In the genomic region with DNA sequence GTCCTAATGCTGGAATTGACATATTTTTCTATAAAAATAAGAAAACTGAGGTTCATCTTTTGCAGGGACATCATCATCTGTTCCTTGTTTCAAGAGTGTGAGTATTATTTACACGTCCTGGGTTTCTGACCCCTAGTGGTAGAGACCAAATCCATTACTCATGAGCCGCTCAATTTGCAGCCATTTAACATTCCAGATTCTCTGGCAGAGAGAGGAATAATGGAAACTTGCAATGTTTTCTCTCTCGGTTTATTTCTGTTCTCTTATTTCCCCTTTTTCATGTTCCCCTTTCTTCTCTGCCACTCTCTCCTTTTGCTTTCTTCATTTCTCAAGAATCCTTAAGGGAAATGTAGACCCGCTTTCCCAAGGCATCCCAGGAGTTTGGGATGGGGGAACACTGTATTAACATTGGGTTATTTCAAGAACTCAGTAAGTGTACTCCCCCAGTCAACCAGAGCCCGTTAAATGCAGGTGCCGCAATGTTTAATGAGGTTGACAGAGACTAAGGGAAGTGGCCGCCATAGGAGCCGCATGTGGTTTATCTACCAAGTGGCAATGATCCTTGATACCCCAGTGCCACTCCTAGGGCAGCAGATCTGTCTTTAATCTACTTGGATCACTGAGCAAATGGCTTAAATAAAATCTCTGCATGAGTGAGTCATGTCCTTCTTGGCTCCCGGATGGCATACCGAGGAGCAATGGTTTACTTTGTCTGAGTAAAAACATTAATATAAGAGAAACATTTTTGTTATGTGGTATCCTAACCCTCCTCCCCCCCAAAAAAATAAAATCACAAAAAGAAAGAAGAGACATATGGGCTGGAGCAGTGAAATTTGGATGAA, we compare ENCODE assay signal across 24 mouse cellular contexts.
A peak's percentile ranks its signal among the peaks of the same experiment; 100 is the strongest.
DNase-seq lines count a peak whose midpoint lies in the region; ATAC-seq and TF ChIP-seq lines count a peak whose summit lies in the region.
"Had no signal": no experiment of that assay in that cellular context is flagged by ENCODE, and none has a peak within 500 bp of the region (broad histone marks: within the 10 kb centered on the region; RNA-seq: fewer than 3 reads in every experiment).

No protein-coding gene starts in this region.

- intact Hi-C loops in gastrocnemius, adult 2 months (cut with DNase I): no loop called here

- no peaks in the 10 kb centered on the region for H3K36me3 ChIP-seq in ES-E14 (ENCODE audit: control insufficient read depth, insufficient read depth, low read length, poor library complexity, severe bottlenecking)
- H3K36me3 ChIP-seq: embryonic facial prominence, embryonic 13.5 days; limb, embryonic 13.5 days; liver, embryonic 13.5 days; midbrain, embryonic 12.5 days; neural tube, embryonic 12.5 days had no signal

- peak; percentile 81 for ATAC-seq in megakaryocyte, adult 5-6 weeks (ENCODE audit: poor library complexity, severe bottlenecking)
- no peak for ATAC-seq in cerebellum, adult (ENCODE audit: insufficient number of reproducible peaks, low FRiP score, low TSS enrichment)
- ATAC-seq: activated CD4-positive, CD25-positive, alpha-beta regulatory T cell, adult 4 months had no signal

- no peaks in the 10 kb centered on the region for H3K9me3 ChIP-seq in ES-E14 (ENCODE audit: control insufficient read depth, insufficient read depth, low read depth, low read length)
- H3K9me3 ChIP-seq: embryonic facial prominence, embryonic 13.5 days; limb, embryonic 13.5 days; liver, embryonic 13.5 days; midbrain, embryonic 12.5 days; neural tube, embryonic 12.5 days had no signal

- DNase-seq in layer of hippocampus, adult 2 months (ENCODE audit: low spot score in 2 of 2): no peak
- no peak for DNase-seq in layer of hippocampus, postnatal 25 days (ENCODE audit: extremely low spot score in 1 of 2, low spot score in 1 of 2)
- DNase-seq in ES-E14 (ENCODE audit: low read depth, low spot score) (peak; percentile 7), ZHBTc4 (ENCODE audit: low read depth, low spot score) (peak; percentile 8)
- no peak for DNase-seq in gastrocnemius, adult 2 months
- DNase-seq in cerebellum, adult 18-20 months: no peak
- DNase-seq: adrenal gland, postnatal 10 days; cerebellum, postnatal 10 days; heart, adult 18-20 months; kidney, adult 9 months; kidney, postnatal 36 days; layer of hippocampus, adult 9-11 months; liver, embryonic 13.5 days; right cerebral cortex, adult 18-20 months; thymus, adult 18-20 months; thymus, postnatal 4 days had no signal

- H3K27ac ChIP-seq in layer of hippocampus, adult 2 months: no peak overlapping the region
- H3K27ac ChIP-seq in ES-E14 (ENCODE audit: insufficient read depth, low read depth, low read length, poor library complexity, severe bottlenecking): no peak overlapping the region
- H3K27ac ChIP-seq in gastrocnemius, adult 2 months: no peak overlapping the region
- H3K27ac ChIP-seq: embryonic facial prominence, embryonic 13.5 days; limb, embryonic 13.5 days; liver, embryonic 13.5 days; macrophage; midbrain, embryonic 12.5 days; neural tube, embryonic 12.5 days had no signal

- no peak overlapping the region for H3K4me3 ChIP-seq in layer of hippocampus, adult 2 months
- H3K4me3 ChIP-seq in ES-E14 (ENCODE audit: insufficient read depth in 1 of 2, low read depth in 1 of 2, low read length in 2 of 2, poor library complexity in 1 of 2, severe bottlenecking in 1 of 2): no peak overlapping the region
- H3K4me3 ChIP-seq in gastrocnemius, adult 2 months: no peak overlapping the region
- H3K4me3 ChIP-seq: embryonic facial prominence, embryonic 13.5 days; limb, embryonic 13.5 days; liver, embryonic 13.5 days; midbrain, embryonic 12.5 days; neural tube, embryonic 12.5 days had no signal

- in situ Hi-C loops in ES-E14 (cut with MboI; ENCODE audit: low sequenced_read_pairs in 2 of 2, unreplicated experiment in 2 of 2): no loop called here

- TF ChIP-seq CTCF in layer of hippocampus, adult 2 months (conservative IDR thresholded peaks at IDR 0.05): peak; percentile 45
- no peak for TF ChIP-seq CTCF in gastrocnemius, adult 2 months (IDR thresholded peaks at IDR 0.05)

- H3K9ac ChIP-seq in ES-E14 (ENCODE audit: insufficient read depth, low read depth, low read length, poor library complexity, severe bottlenecking): no peak overlapping the region
- H3K9ac ChIP-seq: embryonic facial prominence, embryonic 13.5 days; limb, embryonic 13.5 days; liver, embryonic 13.5 days; midbrain, embryonic 12.5 days; neural tube, embryonic 12.5 days had no signal

- H3K4me1 ChIP-seq in ES-E14 (ENCODE audit: control insufficient read depth in 2 of 2, insufficient read depth in 2 of 2, low read length in 2 of 2, poor library complexity in 1 of 2): no peaks in the 10 kb centered on the region
- H3K4me1 ChIP-seq: limb, embryonic 13.5 days; liver, embryonic 13.5 days; midbrain, embryonic 12.5 days; neural tube, embryonic 12.5 days had no signal

TF ChIP-seq in ES-E14, 5 proteins besides CTCF, POLR2A, EP300 and RAD21:
- TF ChIP-seq MAFK (IDR thresholded peaks at IDR 0.05; ENCODE audit: insufficient read depth, low read depth, low read length) (no peak), ZC3H11A (IDR thresholded peaks at IDR 0.05; ENCODE audit: borderline replicate concordance, low read depth, low read length) (no peak), HCFC1 (IDR thresholded peaks at IDR 0.05; ENCODE audit: borderline replicate concordance, insufficient read depth, low read length) (no peak)

Comparison
In these comparisons a context has a peak if more than half of its experiments do, and no peak if none do; other contexts are left out.
1. DNase-seq: peak in ES-E14 (single experiment) and ZHBTc4 (single experiment); none in layer of hippocampus, adult 2 months (0 of 2), layer of hippocampus, postnatal 25 days (0 of 2), gastrocnemius, adult 2 months (single experiment) and cerebellum, adult 18-20 months (0 of 2).